Mouse (Mus musculus): ENCODE data around the gene Arl6ip4. TPM values are rescaled to one million over a fixed set of nuclear protein-coding genes. Genes with fewer than 3 reads are reported as not detected.

Gene Arl6ip4
- polyA plus RNA-seq, 1 experiment: 31.5 TPM

- H3K4me1 ChIP-seq (ENCODE audit: control insufficient read depth, insufficient read depth, low read length): no peaks in the 10 kb centered on the region
- peak overlapping the region; percentile 83 for H3K27ac ChIP-seq (ENCODE audit: insufficient read depth, low read depth, low read length)
- peak; percentile 86 for TF ChIP-seq CTCF (conservative IDR thresholded peaks at IDR 0.05; ENCODE audit: insufficient read depth, insufficient read length, low read depth, low read length)
- no peak for TF ChIP-seq POLR2A (IDR thresholded peaks at IDR 0.05; ENCODE audit: low read depth, low read length)
- DNase-seq: peak; percentile 55
- no peaks in the 10 kb centered on the region for H3K27me3 ChIP-seq (replicated peaks; ENCODE audit: control insufficient read depth, insufficient read depth, low read length)
- H3K4me3 ChIP-seq (ENCODE audit: insufficient read depth, low read depth, low read length): peak overlapping the region; percentile 81
- H3K36me3 ChIP-seq (ENCODE audit: control insufficient read depth, insufficient read depth, low read length): no peaks in the 10 kb centered on the region
- 17% methylated on average over 17 of the region's 17 CpGs for WGBS
Observed at GRCm38 (mm10) chr5:124111077-124111741, 4.7 kb upstream of the Arl6ip4 start.

GRCm38 (mm10) chr5:124111742-124112497 lies 4.0 kb upstream of the Arl6ip4 start, which contains the start of gene Ogfod2:
Gene Ogfod2, plus strand, starts transcription at chr5:124112297.
- peak; percentile 40 for TF ChIP-seq POLR2A (IDR thresholded peaks at IDR 0.05; ENCODE audit: low read depth, low read length)
- peak; percentile 29; the same call in 1 of the 2 replicates for TF ChIP-seq CTCF (conservative IDR thresholded peaks at IDR 0.05; ENCODE audit: insufficient read depth, insufficient read length, low read depth, low read length)
- no peaks in the 10 kb centered on the region for H3K36me3 ChIP-seq (ENCODE audit: control insufficient read depth, insufficient read depth, low read length)
- no peaks in the 10 kb centered on the region for H3K27me3 ChIP-seq (replicated peaks; ENCODE audit: control insufficient read depth, insufficient read depth, low read length)
- H3K27ac ChIP-seq (ENCODE audit: insufficient read depth, low read depth, low read length): peak within 1 kb of the TSS; percentile 96
- DNase-seq: peak; percentile 97
- peak within 1 kb of the TSS; percentile 92 for H3K4me3 ChIP-seq (ENCODE audit: insufficient read depth, low read depth, low read length)
- WGBS: under 1% methylated on average over 66 of the region's 66 CpGs
- H3K4me1 ChIP-seq (ENCODE audit: control insufficient read depth, insufficient read depth, low read length): peaks cover 5% of the 10 kb centered on the region

- TF ChIP-seq CTCF (conservative IDR thresholded peaks at IDR 0.05; ENCODE audit: insufficient read depth, insufficient read length, low read depth, low read length) (no peak), POLR2A (IDR thresholded peaks at IDR 0.05; ENCODE audit: low read depth, low read length) (no peak)
- peak; percentile 58 for DNase-seq
- 0% methylated on average over 18 of the region's 18 CpGs for WGBS
- peak overlapping the region; percentile 92 for H3K4me3 ChIP-seq (ENCODE audit: insufficient read depth, low read depth, low read length)
- no peaks in the 10 kb centered on the region for H3K27me3 ChIP-seq (replicated peaks; ENCODE audit: control insufficient read depth, insufficient read depth, low read length)
- H3K36me3 ChIP-seq (ENCODE audit: control insufficient read depth, insufficient read depth, low read length): no peaks in the 10 kb centered on the region
- peak overlapping the region; percentile 68 for H3K27ac ChIP-seq (ENCODE audit: insufficient read depth, low read depth, low read length)
- H3K4me1 ChIP-seq (ENCODE audit: control insufficient read depth, insufficient read depth, low read length): peaks cover 8% of the 10 kb centered on the region
Observed at GRCm38 (mm10) chr5:124112531-124112930, 3.4 kb upstream of the Arl6ip4 start.

GRCm38 (mm10) chr5:124113030-124113429 lies 2.9 kb upstream of the Arl6ip4 start:
- WGBS: 12% methylated on average over 14 of the region's 14 CpGs
- Histone ChIP-seq H3K4me1 (ENCODE audit: control insufficient read depth, insufficient read depth, low read length) (peaks cover 8% of the 10 kb centered on the region), H3K36me3 (ENCODE audit: control insufficient read depth, insufficient read depth, low read length) (no peaks in the 10 kb centered on the region), H3K27me3 (replicated peaks; ENCODE audit: control insufficient read depth, insufficient read depth, low read length) (no peaks in the 10 kb centered on the region), H3K27ac (ENCODE audit: insufficient read depth, low read depth, low read length) (peak overlapping the region; percentile 68), H3K4me3 (ENCODE audit: insufficient read depth, low read depth, low read length) (peak overlapping the region; percentile 92)
- peak; percentile 77 for DNase-seq
- no peak for TF ChIP-seq POLR2A (IDR thresholded peaks at IDR 0.05; ENCODE audit: low read depth, low read length)
- peak; percentile 46; the same call in 1 of the 2 replicates for TF ChIP-seq CTCF (conservative IDR thresholded peaks at IDR 0.05; ENCODE audit: insufficient read depth, insufficient read length, low read depth, low read length)

- 94% methylated on average over 24 of the region's 24 CpGs for WGBS
- Histone ChIP-seq H3K27me3 (replicated peaks; ENCODE audit: control insufficient read depth, insufficient read depth, low read length) (no peaks in the 10 kb centered on the region), H3K27ac (ENCODE audit: insufficient read depth, low read depth, low read length) (no peak overlapping the region), H3K36me3 (ENCODE audit: control insufficient read depth, insufficient read depth, low read length) (no peaks in the 10 kb centered on the region), H3K4me3 (ENCODE audit: insufficient read depth, low read depth, low read length) (no peak overlapping the region), H3K4me1 (ENCODE audit: control insufficient read depth, insufficient read depth, low read length) (peaks cover 8% of the 10 kb centered on the region)
- DNase-seq: no peak
- TF ChIP-seq CTCF (conservative IDR thresholded peaks at IDR 0.05; ENCODE audit: insufficient read depth, insufficient read length, low read depth, low read length) (no peak), POLR2A (IDR thresholded peaks at IDR 0.05; ENCODE audit: low read depth, low read length) (no peak)
Observed at GRCm38 (mm10) chr5:124114276-124115025, 1.4 kb upstream of the Arl6ip4 start.

DNA sequence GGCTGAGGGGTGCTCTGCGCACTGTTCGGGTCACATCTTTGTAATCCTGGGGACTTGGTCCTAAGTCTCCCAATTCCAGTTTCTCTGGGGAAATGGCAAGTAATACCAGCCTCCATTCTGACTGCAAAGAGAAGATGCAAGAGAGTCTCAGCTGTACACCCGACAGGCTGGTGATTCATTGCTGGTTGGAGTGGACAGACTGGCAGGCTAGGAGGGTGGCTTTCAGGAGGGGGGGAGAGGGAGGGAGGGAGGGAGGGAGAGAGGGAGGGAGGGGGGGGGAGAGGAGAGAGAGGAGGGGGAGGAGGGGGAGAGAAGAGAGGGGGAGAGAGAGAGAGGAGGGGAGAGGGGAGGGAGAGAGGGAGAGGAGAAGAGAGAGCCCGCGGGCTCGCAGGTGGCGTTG lies 358 bp upstream of the Arl6ip4 start:
- TF ChIP-seq POLR2A (IDR thresholded peaks at IDR 0.05; ENCODE audit: low read depth, low read length): no peak
- no peak for TF ChIP-seq CTCF (conservative IDR thresholded peaks at IDR 0.05; ENCODE audit: insufficient read depth, insufficient read length, low read depth, low read length)
- 25% methylated on average over 7 of the region's 7 CpGs for WGBS
- Histone ChIP-seq H3K36me3 (ENCODE audit: control insufficient read depth, insufficient read depth, low read length) (no peaks in the 10 kb centered on the region), H3K4me3 (ENCODE audit: insufficient read depth, low read depth, low read length) (peak overlapping the region; percentile 100), H3K27me3 (replicated peaks; ENCODE audit: control insufficient read depth, insufficient read depth, low read length) (no peaks in the 10 kb centered on the region), H3K27ac (ENCODE audit: insufficient read depth, low read depth, low read length) (no peak overlapping the region), H3K4me1 (ENCODE audit: control insufficient read depth, insufficient read depth, low read length) (peaks cover 8% of the 10 kb centered on the region)
- DNase-seq: no peak
